Mouse (Mus musculus) T-cell, adult 66 days (primary cell): ENCODE data around the gene Nanog. TPM values are rescaled to one million over a fixed set of nuclear protein-coding genes. Genes with fewer than 3 reads are reported as not detected.

Source experiments
- total RNA-seq, 2 experiments: library from RNA; stranded (reverse); gene quantifications; 3 replicates in 1 of 2; 4 replicates in 1 of 2; pipeline ENCODE4 v1.2.4; 2023

Nanog gene
- not detected for total RNA-seq

DNA sequence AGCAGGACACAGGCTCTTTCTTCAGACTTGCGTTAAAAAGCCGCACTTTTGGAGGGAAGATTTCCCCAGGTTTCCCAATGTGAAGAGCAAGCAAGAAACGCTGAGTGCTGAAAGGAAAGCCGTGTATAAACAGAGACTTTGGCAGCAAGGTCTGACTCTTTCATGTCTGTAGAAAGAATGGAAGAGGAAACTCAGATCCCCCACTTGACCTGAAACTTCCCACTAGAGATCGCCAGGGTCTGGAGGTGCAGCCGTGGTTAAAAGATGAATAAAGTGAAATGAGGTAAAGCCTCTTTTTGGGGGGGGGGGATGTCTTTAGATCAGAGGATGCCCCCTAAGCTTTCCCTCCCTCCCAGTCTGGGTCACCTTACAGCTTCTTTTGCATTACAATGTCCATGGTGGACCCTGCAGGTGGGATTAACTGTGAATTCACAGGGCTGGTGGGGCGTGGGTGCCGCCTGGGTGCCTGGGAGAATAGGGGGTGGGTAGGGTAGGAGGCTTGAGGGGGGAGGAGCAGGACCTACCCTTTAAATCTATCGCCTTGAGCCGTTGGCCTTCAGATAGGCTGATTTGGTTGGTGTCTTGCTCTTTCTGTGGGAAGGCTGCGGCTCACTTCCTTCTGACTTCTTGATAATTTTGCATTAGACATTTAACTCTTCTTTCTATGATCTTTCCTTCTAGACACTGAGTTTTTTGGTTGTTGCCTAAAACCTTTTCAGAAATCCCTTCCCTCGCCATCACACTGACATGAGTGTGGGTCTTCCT lies at the start of gene Nanog:
TSS of gene Nanog (plus strand) at position 454 of the 765 bp plus-strand sequence.

Other genes with a start within 250 kb of the Nanog start
- not detected for gene Rimklb, start 208.7 kb upstream of the Nanog start, total RNA-seq
- gene Mfap5, start 201.6 kb upstream of the Nanog start, total RNA-seq, result not detected
- not detected for gene Aicda, start 153.7 kb upstream of the Nanog start, total RNA-seq
- 10 to 100 TPM; 12.1 to 15.3 TPM for gene Apobec1, start 105.0 kb upstream of the Nanog start, total RNA-seq
- gene Gdf3, start 97.4 kb upstream of the Nanog start, total RNA-seq, result not detected
- under 1 TPM in 1 of 2 experiments, not detected in 1; 0.87 TPM for gene Dppa3, start 81.1 kb upstream of the Nanog start, total RNA-seq
- 10 to 100 TPM; 36.1 to 41.3 TPM for gene Slc2a3, start 94.2 kb downstream of the Nanog start, total RNA-seq
- 10 to 100 TPM; 35.5 to 38.6 TPM for gene Foxj2, start 112.4 kb downstream of the Nanog start, total RNA-seq
- gene C3ar1, start 148.7 kb downstream of the Nanog start, total RNA-seq, result not detected
- 10 to 100 TPM; 48.2 to 59.3 TPM for gene Necap1, start 167.0 kb downstream of the Nanog start, total RNA-seq
- gene Clec4a1, start 214.4 kb downstream of the Nanog start, total RNA-seq, result under 1 TPM; 0.47 to 0.58 TPM
- 1 to 10 TPM in 1 of 2 experiments, under 1 TPM in 1; 0.83 to 1.7 TPM for gene Clec4a3, start 245.0 kb downstream of the Nanog start, total RNA-seq